Mouse (Mus musculus) adipocyte (in vitro differentiated cells): ENCODE measurements around the gene Foxred2.

ENCODE experiments used
- DNase-seq: peaks from one replicate; pipeline ENCODE4 v3.0.0-alpha.2; 2016; ENCODE audit warnings: low spot score

The Foxred2 gene

DNA sequence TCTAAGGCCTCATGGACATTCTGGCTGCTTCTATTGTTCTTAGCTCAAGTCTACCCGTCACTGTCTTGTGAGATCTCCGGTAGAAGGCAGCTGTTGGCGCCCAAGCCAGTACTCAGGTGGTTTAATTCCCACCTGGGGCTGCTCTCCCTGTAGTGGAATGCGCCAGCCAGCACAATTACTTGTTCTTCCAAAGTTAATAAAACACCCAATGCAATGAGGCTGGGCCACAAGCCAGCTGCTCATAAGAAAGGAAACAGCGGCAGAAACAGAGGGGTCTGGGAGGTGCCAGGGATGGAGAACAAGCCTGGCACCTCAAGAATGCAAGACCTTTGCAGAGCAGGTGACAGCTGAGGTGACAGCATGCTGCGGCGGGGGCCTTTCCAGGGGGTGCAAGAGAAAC, 7.5 kb downstream of the Foxred2 start:
- DNase-seq = no peak

DNA sequence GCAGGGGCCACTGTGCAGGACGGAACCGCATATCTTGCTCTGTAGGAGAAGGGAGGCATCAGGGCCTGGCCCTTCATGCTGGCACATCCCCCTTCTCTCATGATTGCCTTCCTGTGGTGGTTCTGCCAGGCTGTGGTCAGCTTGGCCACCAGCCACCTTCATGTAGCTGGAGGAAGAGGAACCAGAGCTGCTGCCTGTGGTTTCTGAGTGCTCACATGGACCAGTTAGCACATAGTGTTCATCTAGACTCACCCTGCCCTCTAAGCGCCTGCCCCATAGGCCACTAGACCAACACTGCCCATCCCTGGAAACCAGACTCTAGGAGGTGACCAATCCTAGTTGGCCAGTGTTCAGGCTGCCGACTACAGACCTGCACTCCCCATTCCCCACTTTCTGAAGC, 10.8 kb downstream of the Foxred2 start:
- peak; percentile 58 for DNase-seq

DNA sequence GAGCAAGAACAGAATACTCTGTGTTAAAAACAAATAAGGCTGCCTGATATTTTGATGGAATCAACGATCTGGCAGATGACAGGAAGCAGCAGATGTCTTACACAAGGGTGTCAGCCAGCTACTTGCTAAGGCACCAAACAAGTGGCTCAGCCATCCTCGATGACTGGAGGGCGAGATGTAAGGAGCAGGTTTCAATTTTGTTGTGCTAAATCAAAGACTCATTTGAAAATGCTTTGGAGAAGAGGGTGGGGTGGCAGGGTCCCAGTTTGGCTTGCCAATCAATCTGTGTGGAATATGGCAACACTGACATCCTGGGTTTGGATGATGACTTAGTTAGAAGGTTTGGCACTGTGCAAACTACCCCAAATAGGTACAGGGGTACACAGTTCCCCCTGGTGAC, 15.0 kb downstream of the Foxred2 start:
- DNase-seq = no peak

DNA sequence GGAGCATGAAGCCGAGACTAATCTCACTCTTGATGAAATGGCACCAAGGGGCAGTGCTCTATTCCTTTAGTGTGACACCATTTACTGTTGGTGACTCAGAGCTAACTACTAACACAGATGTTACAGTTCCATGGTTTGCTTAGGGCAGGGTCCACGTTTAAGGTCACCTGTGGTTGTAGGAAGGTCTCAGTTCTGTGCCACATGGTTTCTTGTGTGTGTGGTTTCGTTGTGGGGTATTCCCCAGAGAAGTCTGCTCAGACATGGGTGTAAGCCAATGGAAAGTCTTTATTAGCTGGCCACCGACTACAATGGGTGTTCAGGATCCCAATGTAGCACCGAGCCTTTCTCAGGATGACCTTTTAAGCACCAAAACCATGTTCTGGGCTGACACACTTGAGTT, 18.0 kb downstream of the Foxred2 start:
- DNase-seq = no peak

DNA sequence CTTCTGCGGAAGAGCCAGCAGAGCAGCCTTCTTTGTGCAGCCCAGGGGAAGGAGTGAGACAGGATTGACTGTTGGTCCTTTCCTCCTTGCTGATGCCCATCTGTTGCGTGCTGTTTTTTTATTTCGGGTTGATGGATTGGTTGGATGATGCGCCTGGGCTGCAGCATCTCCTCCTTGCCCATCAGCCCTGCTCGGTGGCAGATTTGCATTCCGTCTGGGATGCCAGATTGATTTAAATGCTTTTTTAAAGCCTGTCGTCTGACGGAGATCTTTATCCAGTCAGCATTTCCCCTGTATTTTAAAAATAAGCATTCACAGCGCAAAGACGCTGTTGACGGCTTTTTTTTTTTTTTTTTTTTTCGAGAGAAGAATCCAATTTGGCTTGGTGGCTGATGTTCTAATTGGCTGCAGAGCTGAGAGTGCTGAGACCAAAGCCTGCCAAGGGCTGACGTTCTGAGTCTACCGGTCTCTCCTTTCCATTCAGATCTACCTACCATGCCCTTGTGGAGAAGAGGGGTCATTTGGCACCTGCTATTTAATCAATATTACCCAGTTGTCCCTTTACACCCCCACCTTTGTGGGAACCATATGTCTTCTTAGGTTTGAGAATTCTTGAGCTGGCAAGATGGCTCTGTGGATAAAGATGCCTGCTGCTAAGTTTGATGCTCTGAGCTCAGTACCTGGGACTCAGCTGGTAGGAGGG, 20.7 kb downstream of the Foxred2 start:
- DNase-seq = no peak

DNA sequence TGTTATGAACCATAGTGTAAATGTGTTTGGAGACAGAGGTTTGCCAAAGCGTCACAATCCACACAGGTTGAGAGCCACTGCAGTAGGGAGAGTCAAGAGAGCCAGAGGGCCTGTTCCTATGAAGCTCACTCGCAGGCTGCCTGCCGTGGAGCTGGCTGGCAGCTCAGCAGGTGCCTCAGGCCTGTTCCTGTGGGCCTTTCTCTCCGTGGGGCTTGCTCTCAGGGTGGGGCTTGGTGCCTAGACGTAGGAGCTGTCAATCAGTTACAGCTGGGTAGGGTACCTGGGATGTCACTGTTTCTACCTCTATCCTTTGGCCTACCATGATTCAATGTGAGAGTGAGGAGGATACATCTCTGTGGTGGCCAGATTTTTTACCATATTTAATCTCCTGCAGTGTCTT, 21.6 kb downstream of the Foxred2 start:
- no peak for DNase-seq

DNA sequence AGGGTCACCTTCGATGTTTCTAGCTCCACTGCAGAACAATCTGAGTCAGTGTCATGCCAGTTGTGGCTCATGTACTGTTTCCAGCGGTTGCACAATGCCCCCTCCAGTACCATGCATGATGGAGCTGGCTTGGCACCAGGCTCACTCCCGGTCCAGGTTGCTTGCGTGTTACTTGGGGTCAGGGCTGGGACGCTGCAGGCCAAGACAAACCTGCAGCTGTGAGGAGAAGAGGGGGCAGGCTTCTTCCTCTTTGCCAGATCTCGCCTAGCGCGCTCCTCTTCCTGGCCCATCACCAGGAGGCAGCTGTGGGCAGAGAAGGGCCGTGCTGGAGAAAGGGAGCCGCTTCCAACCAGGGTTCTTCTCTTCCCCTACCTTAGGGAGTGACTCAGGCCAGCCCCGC, 22.2 kb downstream of the Foxred2 start:
- peak; percentile 72 for DNase-seq

DNA sequence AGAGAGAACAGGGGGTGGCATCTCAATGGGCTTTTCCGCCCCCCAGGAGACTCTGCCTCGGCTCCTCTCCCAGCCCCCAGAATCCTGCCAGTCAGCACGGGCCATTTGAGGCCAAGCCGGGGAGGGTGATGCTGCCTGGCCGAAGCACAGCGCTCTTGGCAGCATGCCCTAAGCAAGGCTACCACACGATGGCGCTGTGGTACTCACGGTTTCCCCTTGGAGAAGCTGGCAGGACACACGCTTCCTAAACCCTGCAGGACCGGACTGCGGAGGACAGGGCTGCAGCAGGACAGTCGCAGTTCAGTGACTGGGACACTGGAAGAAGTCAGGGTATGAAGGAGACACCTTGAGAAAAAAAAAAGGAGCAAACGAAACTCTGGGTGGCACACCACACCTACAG, 22.8 kb downstream of the Foxred2 start:
- DNase-seq = peak; percentile 95

DNA sequence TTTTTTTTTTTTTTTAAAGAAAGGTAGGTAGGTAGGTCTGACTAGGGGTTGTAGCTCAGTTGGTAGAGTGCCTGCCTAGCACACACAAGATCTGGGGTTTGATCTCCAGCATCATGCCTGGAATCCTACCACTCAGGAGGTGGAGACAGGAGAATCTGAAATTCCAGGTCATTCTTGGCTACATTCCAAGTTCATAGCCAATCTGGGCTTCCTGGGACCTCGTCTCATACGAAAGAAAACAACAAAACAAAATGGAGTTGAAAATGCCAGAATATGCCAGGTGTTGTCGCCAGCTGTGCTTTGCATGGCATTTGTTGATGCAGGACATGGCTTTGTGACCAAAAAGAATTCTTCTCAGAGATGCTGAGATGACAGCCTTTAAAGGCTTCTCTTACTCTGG, 23.3 kb downstream of the Foxred2 start:
- DNase-seq = no peak

DNA sequence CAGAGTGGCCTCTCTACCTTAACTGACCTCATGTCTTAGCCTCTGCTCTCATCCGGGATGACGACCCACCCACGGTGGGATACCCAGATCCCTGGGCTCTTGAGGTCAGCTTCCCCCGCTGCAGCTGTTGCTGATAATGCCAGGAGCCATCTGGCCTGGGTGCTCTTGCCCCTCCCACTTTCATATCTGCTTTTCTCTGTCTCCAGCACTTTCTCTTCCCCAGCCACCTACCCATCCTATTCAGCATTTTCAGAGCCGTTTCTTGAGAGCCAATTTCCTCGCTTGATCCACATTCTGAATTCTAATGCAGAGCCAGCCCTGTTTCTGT, 24.9 kb downstream of the Foxred2 start:
- no peak for DNase-seq

DNA sequence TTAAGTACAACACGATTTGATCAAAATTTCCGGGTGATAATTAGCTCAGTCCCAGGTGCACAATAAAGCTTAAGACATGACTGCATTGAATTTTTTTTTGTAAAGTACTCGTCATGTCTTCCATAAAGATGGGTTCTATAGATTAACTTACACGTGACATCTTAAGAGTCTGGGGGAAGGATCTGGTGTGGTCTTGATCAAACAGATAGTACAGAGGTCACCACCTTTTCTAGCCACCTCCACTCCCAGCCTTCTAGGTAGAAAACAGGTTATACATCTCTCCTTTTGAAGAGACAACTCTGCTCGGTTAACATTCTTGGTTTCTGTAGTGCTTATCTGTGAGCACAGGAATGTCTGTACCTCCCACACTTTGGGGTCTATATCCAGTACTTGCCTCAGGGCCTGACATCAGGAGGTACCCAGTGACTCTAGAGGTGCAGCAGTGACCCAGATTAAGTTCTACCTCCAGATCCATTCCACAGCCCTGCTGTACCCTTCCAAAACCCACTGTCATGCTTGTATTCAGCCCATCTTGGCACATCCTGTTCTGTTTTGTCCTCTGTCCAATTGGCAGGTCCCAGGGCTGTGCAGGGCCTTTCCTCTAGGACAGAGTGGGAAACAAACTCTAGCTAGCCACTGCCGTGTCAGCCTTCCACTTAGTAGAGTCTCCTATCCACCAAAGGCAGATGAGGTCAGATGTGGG, 25.4 kb downstream of the Foxred2 start:
- peak; percentile 31 for DNase-seq

DNA sequence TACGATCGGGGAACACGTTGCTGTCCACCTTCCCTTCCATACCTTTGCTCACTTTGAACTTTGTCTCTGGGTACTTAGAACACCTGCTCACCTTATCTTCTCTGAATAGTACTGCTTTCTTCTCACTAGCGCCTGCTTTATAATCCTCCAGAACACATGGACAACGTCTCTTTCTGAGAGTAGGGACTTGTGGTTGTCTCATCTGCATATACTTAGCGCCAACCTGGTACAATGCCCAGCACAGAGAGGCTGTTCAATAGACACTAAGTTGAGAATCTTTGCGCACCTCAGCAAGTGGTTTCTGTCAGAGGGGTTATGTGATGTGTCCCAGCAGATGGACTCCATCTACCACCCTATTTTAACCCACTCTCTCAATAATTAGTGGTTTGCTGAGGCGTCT, 26.7 kb downstream of the Foxred2 start:
- DNase-seq = no peak

DNA sequence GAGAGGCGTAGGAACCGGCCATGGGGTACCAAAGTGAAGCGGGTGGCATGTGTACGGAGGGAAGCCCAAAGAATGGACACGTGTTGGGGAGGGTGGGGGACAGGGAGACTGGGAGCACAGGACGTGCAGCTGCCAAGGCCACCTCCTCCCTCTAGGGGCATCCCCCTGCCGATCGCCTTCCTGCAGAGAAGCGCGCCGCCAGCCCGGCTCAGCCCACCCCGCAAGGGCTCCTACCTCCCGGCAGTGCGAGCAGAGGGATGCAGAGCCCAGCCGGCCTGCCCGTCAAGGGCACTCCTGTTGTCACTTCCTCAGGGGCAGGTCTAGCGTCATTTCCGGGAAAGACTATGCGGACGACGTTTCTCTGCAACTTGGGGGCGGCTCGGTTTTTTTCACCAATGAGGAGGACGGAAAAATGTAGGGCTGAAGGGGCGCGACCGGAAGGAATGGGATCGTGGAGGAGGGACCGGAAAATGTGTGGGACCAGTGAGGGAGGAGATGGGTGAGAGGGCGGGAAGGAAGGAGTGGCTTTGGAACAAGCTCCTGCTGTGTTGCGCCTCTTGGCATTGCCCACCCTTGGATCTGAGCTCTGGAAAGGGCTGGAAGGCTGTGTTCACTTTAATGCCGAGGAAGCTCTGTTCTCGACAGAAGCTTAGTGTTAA, 27.7 kb downstream of the Foxred2 start, which contains the start of gene Txn2:
Txn2 (minus strand) TSS at position 334 of the 659 bp plus-strand sequence.
- DNase-seq = peak; percentile 100

DNA sequence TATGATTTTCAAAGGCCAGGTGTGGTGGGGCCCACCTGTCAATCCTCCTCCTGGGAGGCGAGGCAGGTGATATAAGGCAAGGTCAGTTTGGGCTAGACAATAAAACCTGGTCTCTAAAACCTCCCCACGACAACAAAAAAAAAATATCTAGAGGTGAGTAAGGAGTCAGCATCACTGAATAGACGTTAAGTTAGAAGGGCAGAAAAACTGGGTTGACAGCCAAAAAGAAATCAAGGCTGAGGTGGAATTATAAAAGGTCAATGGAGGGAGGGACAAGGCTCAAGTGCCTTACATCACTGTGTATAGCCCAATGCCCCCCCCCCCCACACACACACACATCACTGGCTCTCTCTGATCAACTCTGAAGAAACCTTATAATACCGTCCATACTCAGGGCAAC, 28.4 kb downstream of the Foxred2 start:
- DNase-seq = no peak

DNA sequence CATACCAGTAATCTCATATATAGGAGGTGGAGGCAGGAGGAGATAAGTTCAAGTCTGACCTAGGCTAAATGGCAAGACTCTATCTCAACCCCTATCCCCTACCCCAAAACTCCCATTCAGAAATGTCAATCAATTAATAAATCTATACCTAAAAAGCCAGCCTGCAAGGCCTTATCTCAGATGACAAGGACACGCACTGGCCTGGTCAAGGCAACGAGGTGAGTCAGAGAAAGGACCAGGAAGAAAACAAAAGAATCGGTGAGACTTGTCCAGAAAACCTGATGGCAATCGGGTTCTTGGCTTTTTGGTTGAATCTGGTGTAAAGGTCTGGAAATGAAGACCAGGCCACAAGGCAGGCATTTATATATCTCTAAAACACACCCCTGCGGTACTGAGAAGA, 29.6 kb downstream of the Foxred2 start:
- no peak for DNase-seq

DNA sequence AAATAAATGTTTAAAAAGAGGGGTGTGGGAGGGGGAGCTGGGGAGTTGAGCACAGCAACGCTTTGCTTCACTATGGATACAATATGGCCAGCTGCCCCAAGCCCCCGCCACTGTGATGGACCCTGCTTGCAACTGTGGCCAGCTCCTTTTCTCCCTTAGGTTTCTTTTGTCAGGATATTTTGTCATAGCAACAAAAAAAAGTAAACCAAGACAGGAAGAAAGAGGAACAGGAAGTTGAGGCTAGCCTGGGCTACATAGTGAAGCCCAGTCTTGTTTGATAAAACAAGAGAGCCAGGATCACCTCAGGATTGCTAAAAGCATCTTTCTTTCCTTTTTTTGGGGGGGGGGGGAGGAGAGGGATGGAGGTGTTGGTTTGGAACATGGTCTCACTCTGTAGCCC, 31.3 kb downstream of the Foxred2 start:
- no peak for DNase-seq

DNA sequence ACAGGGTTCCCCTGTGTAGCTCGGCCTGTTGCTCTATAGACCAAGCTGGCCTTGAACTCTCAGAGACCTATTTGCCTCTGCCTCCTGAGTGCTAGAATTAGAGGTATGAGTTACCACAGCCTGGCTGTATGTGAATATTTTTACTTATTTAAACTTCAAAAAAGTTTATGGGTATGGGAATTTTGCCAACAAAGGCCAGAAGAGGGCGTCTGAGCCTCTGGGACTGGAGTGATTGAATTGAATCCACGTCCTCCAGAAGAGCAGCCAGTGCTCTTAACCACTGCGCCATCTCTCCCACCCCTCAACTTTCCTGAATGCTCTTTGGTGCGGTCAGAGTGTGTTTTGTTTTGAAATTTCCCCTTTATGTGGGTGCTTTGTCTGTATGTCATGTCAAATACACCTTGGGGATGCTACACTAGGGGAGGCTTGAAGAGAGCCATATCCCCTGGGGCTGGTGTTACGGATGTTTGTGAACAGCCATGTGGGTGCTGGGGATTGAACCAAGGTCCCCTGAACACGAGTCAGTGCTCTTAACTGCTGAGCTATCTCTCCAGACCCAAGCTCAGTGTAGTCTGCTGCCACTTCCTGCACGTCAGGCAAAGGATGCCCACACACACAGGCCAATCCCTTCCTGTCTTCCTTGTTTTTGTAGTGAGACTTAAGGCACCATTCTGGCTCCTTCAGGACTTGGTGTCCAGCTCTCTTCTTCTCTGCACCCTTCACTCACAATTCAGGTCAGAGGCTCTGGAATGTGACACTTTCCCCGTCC, 33.1 kb downstream of the Foxred2 start:
- DNase-seq = no peak

DNA sequence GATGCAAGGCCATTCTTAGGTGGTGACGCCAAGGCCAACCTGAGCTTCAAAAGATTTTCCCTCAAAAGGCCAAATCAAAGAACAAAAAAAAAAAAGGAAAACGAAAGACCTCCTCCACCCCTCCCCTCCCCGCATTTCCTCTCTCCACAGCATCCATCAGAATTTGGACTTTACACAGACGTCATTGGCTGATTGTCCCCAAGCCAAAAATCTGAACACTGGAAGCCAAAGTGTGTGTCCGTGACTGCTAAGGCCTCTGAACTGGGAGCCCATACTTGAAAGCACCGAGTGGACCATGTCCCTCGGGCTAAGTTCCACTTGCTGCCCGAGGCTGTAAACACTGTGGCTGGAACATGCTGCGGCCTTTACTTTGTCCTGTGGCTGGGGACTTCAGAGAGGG, 33.8 kb downstream of the Foxred2 start:
- no peak for DNase-seq

DNA sequence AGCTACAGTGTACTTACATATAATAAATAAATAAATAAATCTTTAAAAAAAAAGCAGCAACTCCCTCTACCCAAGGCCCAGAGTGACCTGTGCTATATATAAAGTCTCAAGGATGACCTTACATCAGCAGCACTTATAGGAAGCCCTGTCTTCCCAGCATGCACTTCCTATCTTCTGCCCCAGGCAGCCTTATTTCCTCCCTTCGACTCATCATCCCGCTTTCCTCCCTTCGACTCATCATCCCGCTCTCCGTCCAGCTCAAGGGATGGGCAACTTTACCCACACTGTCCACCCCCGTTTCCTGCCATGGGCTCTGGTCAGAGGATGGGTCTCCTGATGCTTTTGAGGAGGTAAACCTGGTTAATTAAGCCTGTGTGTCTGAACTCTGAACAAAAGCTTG, 34.9 kb downstream of the Foxred2 start:
- no peak for DNase-seq

DNA sequence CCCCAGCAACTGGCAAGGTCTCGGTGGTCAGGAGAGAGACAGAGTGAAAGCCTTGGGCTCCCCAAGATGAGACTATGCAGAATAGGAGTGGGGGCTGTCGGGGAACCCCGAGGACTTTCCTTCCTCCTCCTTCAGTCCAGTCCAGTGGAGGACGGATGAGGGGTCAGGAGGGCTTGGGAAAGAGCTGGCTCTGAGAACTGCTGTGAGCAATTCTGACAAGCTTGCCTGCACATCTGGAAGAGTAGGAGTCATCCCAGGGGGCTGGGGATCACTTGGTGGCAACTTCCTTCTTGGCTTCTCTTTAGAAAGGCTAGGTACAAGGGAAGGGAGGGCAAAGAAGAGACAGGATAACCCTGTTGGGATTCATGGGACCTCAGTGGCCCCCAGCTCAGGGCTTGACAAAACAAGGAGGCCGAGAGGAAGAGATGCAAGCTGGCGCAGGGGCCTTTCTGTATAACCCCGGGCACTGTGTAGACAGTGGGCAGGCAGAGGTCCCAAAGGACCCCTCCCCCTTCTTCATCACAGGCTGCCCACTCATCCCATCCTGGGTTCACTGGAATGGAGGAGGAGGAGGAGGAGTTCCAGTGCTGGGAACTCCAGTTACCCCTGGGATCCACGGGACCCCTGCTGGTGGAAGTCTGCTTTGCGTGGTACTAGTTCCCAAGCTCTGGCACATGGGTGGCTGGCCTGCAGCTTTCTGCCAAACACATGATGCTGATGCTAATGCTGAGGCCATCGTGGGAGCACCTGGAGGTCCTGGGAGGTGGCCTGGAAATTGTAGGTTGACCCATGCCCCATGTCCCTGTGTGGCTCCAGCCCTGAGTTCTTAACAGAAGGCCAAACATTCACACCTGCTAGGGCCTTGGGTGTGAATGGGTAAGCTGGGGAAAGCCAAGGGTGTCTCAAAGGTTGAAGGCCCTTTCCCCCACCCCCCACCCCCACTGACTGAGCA, 35.7 kb downstream of the Foxred2 start:
- peak; percentile 62 for DNase-seq

DNA sequence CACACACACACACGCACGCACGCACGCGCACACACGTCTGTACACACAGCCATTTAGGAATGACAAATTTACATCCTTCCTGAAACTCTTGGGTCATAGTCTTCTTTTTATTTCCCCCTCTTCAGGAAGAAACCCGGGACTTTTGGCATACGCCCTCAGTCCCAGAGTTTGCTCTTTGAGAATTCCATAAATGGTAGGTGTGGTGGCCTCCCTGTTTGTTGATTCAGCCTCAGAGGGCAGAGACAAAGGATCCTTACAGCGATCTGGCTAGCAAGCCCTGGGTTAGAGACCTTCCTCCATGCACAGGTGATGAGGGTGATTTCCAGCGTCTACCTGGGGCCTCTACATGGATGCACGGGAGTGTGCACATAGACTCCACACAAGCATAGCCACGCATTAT, 37.1 kb downstream of the Foxred2 start:
- DNase-seq = no peak
